Mouse (Mus musculus) cerebellum, adult 2 months (tissue): ENCODE data around the gene Ank2.

ENCODE experiments used
- CTCF ChIP-seq: fragments of 200-500 bp; IDR thresholded peaks from 2 replicates; pipeline ENCODE4 v1.5.1; 2011; ENCODE audit warnings: low read depth, mild to moderate bottlenecking, control low read depth, low read length, moderate library complexity, borderline replicate concordance; ENCODE audit not compliant: insufficient read depth
- POLR2A ChIP-seq: fragments of 200-500 bp; IDR thresholded peaks from 2 replicates; pipeline ENCODE4 v1.6.1; 2011; ENCODE audit warnings: low read length, control low read depth, borderline replicate concordance; ENCODE audit not compliant: insufficient read depth

GRCm38 (mm10) chr3:126994149-126994548 lies 505.0 kb downstream of the Ank2 start:
- TF ChIP-seq CTCF (no peak), POLR2A (no peak)
